Mouse (Mus musculus): Measurements from ENCODE around the gene Dnaja4. TPM values are rescaled to one million over a fixed set of nuclear protein-coding genes. Genes with fewer than 3 reads are reported as not detected.
"Not testable (repeated sequence)": the region's sequence is repeated elsewhere in the genome, so short reads cannot be mapped to it uniquely, and the experiment has no call there.

Gene Dnaja4
- polyA plus RNA-seq, 1 experiment from 2014 or later = 5.5 TPM

GRCm38 (mm10) chr9:54676531-54676986, 22.1 kb upstream of the Dnaja4 start:
- no peak for TF ChIP-seq EP300 (optimal IDR thresholded peaks at IDR 0.05)
- TF ChIP-seq CTCF (IDR thresholded peaks at IDR 0.05; ENCODE audit: low read depth) = peak; percentile 83
- DNase-seq (ENCODE audit: low spot score) (peak; percentile 77), ATAC-seq (ENCODE audit: low FRiP score, low TSS enrichment) (peak; percentile 64)
- Histone ChIP-seq H3K9ac (ENCODE audit: low read length) (peak overlapping the region; percentile 45; the same call in 1 of the 2 replicates), H3K4me3 (ENCODE audit: low read depth, low read length) (peak overlapping the region; percentile 32), H3K4me1 (replicated peaks; ENCODE audit: control insufficient read depth, insufficient read depth) (no peaks in the 10 kb centered on the region), H3K27ac (replicated peaks) (no peak overlapping the region), H3K4me2 (replicated peaks; ENCODE audit: low read depth) (peak overlapping the region; percentile 62), H3K9me3 (ENCODE audit: control insufficient read depth, low read length) (no peaks in the 10 kb centered on the region), H3K27me3 (ENCODE audit: control insufficient read depth, insufficient read depth, low read length) (no peaks in the 10 kb centered on the region), H3K36me3 (ENCODE audit: control insufficient read depth, insufficient read depth, low read length) (no peaks in the 10 kb centered on the region)
- 2% methylated on average over 14 of the region's 14 CpGs for WGBS

- ATAC-seq (ENCODE audit: low FRiP score, low TSS enrichment) (no peak), DNase-seq (ENCODE audit: low spot score) (no peak)
- Histone ChIP-seq H3K4me2 (replicated peaks; ENCODE audit: low read depth) (no peak overlapping the region), H3K4me3 (ENCODE audit: low read depth, low read length) (no peak overlapping the region), H3K27ac (replicated peaks) (no peak overlapping the region), H3K27me3 (ENCODE audit: control insufficient read depth, insufficient read depth, low read length) (no peaks in the 10 kb centered on the region), H3K36me3 (ENCODE audit: control insufficient read depth, insufficient read depth, low read length) (no peaks in the 10 kb centered on the region), H3K4me1 (replicated peaks; ENCODE audit: control insufficient read depth, insufficient read depth) (no peaks in the 10 kb centered on the region), H3K9me3 (ENCODE audit: control insufficient read depth, low read length) (no peaks in the 10 kb centered on the region), H3K9ac (ENCODE audit: low read length) (no peak overlapping the region)
- TF ChIP-seq EP300 (optimal IDR thresholded peaks at IDR 0.05) (no peak), CTCF (IDR thresholded peaks at IDR 0.05; ENCODE audit: low read depth) (no peak)
- WGBS = 51% methylated on average over 2 of the region's 4 CpGs
Observed at GRCm38 (mm10) chr9:54682846-54683245, 15.8 kb upstream of the Dnaja4 start.

- ATAC-seq (ENCODE audit: low FRiP score, low TSS enrichment) (no peak), DNase-seq (ENCODE audit: low spot score) (no peak)
- Histone ChIP-seq H3K4me3 (ENCODE audit: low read depth, low read length) (no peak overlapping the region), H3K36me3 (ENCODE audit: control insufficient read depth, insufficient read depth, low read length) (no peaks in the 10 kb centered on the region), H3K4me2 (replicated peaks; ENCODE audit: low read depth) (no peak overlapping the region), H3K27ac (replicated peaks) (no peak overlapping the region), H3K4me1 (replicated peaks; ENCODE audit: control insufficient read depth, insufficient read depth) (no peaks in the 10 kb centered on the region), H3K9ac (ENCODE audit: low read length) (no peak overlapping the region), H3K9me3 (ENCODE audit: control insufficient read depth, low read length) (no peaks in the 10 kb centered on the region), H3K27me3 (ENCODE audit: control insufficient read depth, insufficient read depth, low read length) (no peaks in the 10 kb centered on the region)
- WGBS = 76% methylated on average over 7 of the region's 7 CpGs
- TF ChIP-seq CTCF (IDR thresholded peaks at IDR 0.05; ENCODE audit: low read depth) (no peak), EP300 (optimal IDR thresholded peaks at IDR 0.05) (no peak)
Observed at GRCm38 (mm10) chr9:54683814-54684605, 14.7 kb upstream of the Dnaja4 start.

- TF ChIP-seq CTCF (IDR thresholded peaks at IDR 0.05; ENCODE audit: low read depth) (no peak), EP300 (optimal IDR thresholded peaks at IDR 0.05) (no peak)
Observed at GRCm38 (mm10) chr9:54687246-54688236, 11.1 kb upstream of the Dnaja4 start.

GRCm38 (mm10) chr9:54689446-54689845, 9.2 kb upstream of the Dnaja4 start:
- H3K4me3 ChIP-seq (ENCODE audit: low read depth, low read length) = no peak overlapping the region
- no peak overlapping the region for H3K9ac ChIP-seq (ENCODE audit: low read length)
- no peak for TF ChIP-seq CTCF (IDR thresholded peaks at IDR 0.05; ENCODE audit: low read depth)
- H3K4me2 ChIP-seq (replicated peaks; ENCODE audit: low read depth) = no peak overlapping the region
- no peaks in the 10 kb centered on the region for H3K4me1 ChIP-seq (replicated peaks; ENCODE audit: control insufficient read depth, insufficient read depth)
- DNase-seq (ENCODE audit: low spot score) (no peak), ATAC-seq (ENCODE audit: low FRiP score, low TSS enrichment) (no peak)
- 74% methylated on average over 8 of the region's 8 CpGs for WGBS
- H3K27me3 ChIP-seq (ENCODE audit: control insufficient read depth, insufficient read depth, low read length) = no peaks in the 10 kb centered on the region
- H3K9me3 ChIP-seq (ENCODE audit: control insufficient read depth, low read length) = no peaks in the 10 kb centered on the region
- no peaks in the 10 kb centered on the region for H3K36me3 ChIP-seq (ENCODE audit: control insufficient read depth, insufficient read depth, low read length)
- H3K27ac ChIP-seq (replicated peaks) = no peak overlapping the region

More at GRCm38 (mm10) chr9:54687246-54688236, 11.1 kb upstream of the Dnaja4 start:
- Histone ChIP-seq H3K36me3 (ENCODE audit: control insufficient read depth, insufficient read depth, low read length) (no peaks in the 10 kb centered on the region), H3K4me1 (replicated peaks; ENCODE audit: control insufficient read depth, insufficient read depth) (no peaks in the 10 kb centered on the region), H3K4me3 (ENCODE audit: low read depth, low read length) (no peak overlapping the region), H3K27ac (replicated peaks) (no peak overlapping the region), H3K9me3 (ENCODE audit: control insufficient read depth, low read length) (no peaks in the 10 kb centered on the region), H3K27me3 (ENCODE audit: control insufficient read depth, insufficient read depth, low read length) (no peaks in the 10 kb centered on the region), H3K4me2 (replicated peaks; ENCODE audit: low read depth) (no peak overlapping the region), H3K9ac (ENCODE audit: low read length) (no peak overlapping the region)
- ATAC-seq (ENCODE audit: low FRiP score, low TSS enrichment) (no peak), DNase-seq (ENCODE audit: low spot score) (no peak)
- 58% methylated on average over 14 of the region's 14 CpGs for WGBS

- not testable (repeated sequence) for H3K27me3 ChIP-seq (ENCODE audit: control insufficient read depth, insufficient read depth, low read length); H3K36me3 ChIP-seq (ENCODE audit: control insufficient read depth, insufficient read depth, low read length); H3K27ac ChIP-seq (replicated peaks); H3K4me3 ChIP-seq (ENCODE audit: low read depth, low read length); H3K4me2 ChIP-seq (replicated peaks; ENCODE audit: low read depth); DNase-seq (ENCODE audit: low spot score); H3K9ac ChIP-seq (ENCODE audit: low read length); H3K9me3 ChIP-seq (ENCODE audit: control insufficient read depth, low read length); H3K4me1 ChIP-seq (replicated peaks; ENCODE audit: control insufficient read depth, insufficient read depth); ATAC-seq (ENCODE audit: low FRiP score, low TSS enrichment)
- 92% methylated on average over 2 of the region's 2 CpGs for WGBS
Observed at GRCm38 (mm10) chr9:54690697-54691096, 8.0 kb upstream of the Dnaja4 start.
